Mouse (Mus musculus) C2C12 (cell line): ENCODE results near the gene Tmem178. TPM values are rescaled to one million over a fixed set of nuclear protein-coding genes. Genes with fewer than 3 reads are reported as not detected.

Experiments used
- H3K27me3 ChIP-seq: one replicate; pipeline ENCODE4 v1.6.1; 2011; ENCODE audit not compliant: control insufficient read depth, insufficient read depth, insufficient read length
- H3K36me3 ChIP-seq: one replicate; pipeline ENCODE4 v1.6.1; 2011; ENCODE audit not compliant: control insufficient read depth, insufficient read depth
- H3K4me3 ChIP-seq: one replicate; pipeline ENCODE4 v1.5.1; 2011; ENCODE audit warnings: mild to moderate bottlenecking, control low read depth; ENCODE audit not compliant: poor library complexity, insufficient read depth, severe bottlenecking
- H3K79me2 ChIP-seq: one replicate; pipeline ENCODE4 v1.6.1; 2011; ENCODE audit not compliant: control insufficient read depth, insufficient read depth
- H3K79me3 ChIP-seq: one replicate; pipeline ENCODE4 v1.6.1; 2011; ENCODE audit warnings: low read depth, control low read depth
- H3ac ChIP-seq: one replicate; pipeline ENCODE3; 2011; ENCODE audit warnings: low read depth; ENCODE audit not compliant: control insufficient read depth, insufficient read length
- CEBPB ChIP-seq: IDR thresholded peaks from one replicate; pipeline ENCODE4 v1.6.1; 2011; ENCODE audit warnings: low read depth, mild to moderate bottlenecking, control low read depth, moderate library complexity
- CTCF ChIP-seq: IDR thresholded peaks from one replicate; pipeline ENCODE4 v1.5.1; 2011; ENCODE audit not compliant: control insufficient read depth, insufficient read depth, insufficient read length
- FOSL1 ChIP-seq: IDR thresholded peaks from one replicate; pipeline ENCODE4 v1.8.0; 2011; ENCODE audit warnings: mild to moderate bottlenecking, low read length; ENCODE audit not compliant: poor library complexity, insufficient read depth, severe bottlenecking
- MAX ChIP-seq: IDR thresholded peaks from one replicate; pipeline ENCODE4 v1.6.1; 2011; ENCODE audit warnings: mild to moderate bottlenecking, control low read depth
- MYOD1 ChIP-seq: IDR thresholded peaks from one replicate; pipeline ENCODE4 v1.6.1; 2011; ENCODE audit warnings: low read depth; ENCODE audit not compliant: control insufficient read depth, insufficient read length
- MYOG ChIP-seq: IDR thresholded peaks from one replicate; pipeline ENCODE4 v1.6.1; 2011; ENCODE audit not compliant: control insufficient read depth, insufficient read length; ENCODE audit errors: extremely low read depth
- USF1 ChIP-seq: IDR thresholded peaks from one replicate; pipeline ENCODE4 v1.6.1; 2011; ENCODE audit warnings: low read depth, mild to moderate bottlenecking, control low read depth, moderate library complexity
- polyA plus RNA-seq: library from polyadenylated mRNA; unstranded; fragments of >200 nt; fragmentation: generic; extraction: Trizol; gene quantifications from one replicate; pipeline ENCODE4 v1.2.1, GENCODE M21; 2012; ENCODE audit warnings: missing spikeins

Tmem178 gene
- polyA plus RNA-seq, 1 experiment, result not detected

GRCm38 (mm10) chr17:81045115-81045514 is 100.7 kb downstream of the Tmem178 start:
- Histone ChIP-seq H3K36me3 (no peaks in the 10 kb centered on the region), H3K79me3 (no peaks in the 10 kb centered on the region)

GRCm38 (mm10) chr17:81045525-81046150 is 101.2 kb downstream of the Tmem178 start:
- Histone ChIP-seq H3K79me2 (no peaks in the 10 kb centered on the region), H3K36me3 (no peaks in the 10 kb centered on the region), H3K79me3 (no peaks in the 10 kb centered on the region), H3ac (no peak overlapping the region), H3K4me3 (no peak overlapping the region), H3K27me3 (no peaks in the 10 kb centered on the region)
- no peak for TF ChIP-seq USF1
- no peak for TF ChIP-seq CEBPB
- TF ChIP-seq CTCF, result no peak
- TF ChIP-seq MAX, result no peak
- TF ChIP-seq FOSL1, result no peak
- no peak for TF ChIP-seq MYOD1
- no peak for TF ChIP-seq MYOG

More at GRCm38 (mm10) chr17:81045115-81045514, 100.7 kb downstream of the Tmem178 start:
- no peaks in the 10 kb centered on the region for H3K27me3 ChIP-seq
- TF ChIP-seq CTCF (no peak), MYOG (no peak), USF1 (no peak), CEBPB (no peak), MYOD1 (no peak), FOSL1 (no peak), MAX (no peak)
- H3K4me3 ChIP-seq, result no peak overlapping the region
- no peak overlapping the region for H3ac ChIP-seq
- no peaks in the 10 kb centered on the region for H3K79me2 ChIP-seq

GRCm38 (mm10) chr17:81047930-81048564 is 103.6 kb downstream of the Tmem178 start:
- Histone ChIP-seq H3K36me3 (peaks cover 9% of the 10 kb centered on the region), H3K4me3 (no peak overlapping the region), H3K27me3 (no peaks in the 10 kb centered on the region), H3K79me2 (no peaks in the 10 kb centered on the region), H3ac (no peak overlapping the region), H3K79me3 (no peaks in the 10 kb centered on the region)
- no peak for TF ChIP-seq MYOG
- TF ChIP-seq CTCF, result no peak
- TF ChIP-seq CEBPB, result no peak
- no peak for TF ChIP-seq FOSL1
- no peak for TF ChIP-seq USF1
- TF ChIP-seq MAX, result no peak

Other genes starting within 250 kb of the Tmem178 start
- gene Map4k3, start 216.1 kb upstream of the Tmem178 start, polyA plus RNA-seq, result 3.0 TPM
- 3.1 TPM for gene Thumpd2, start 120.5 kb downstream of the Tmem178 start, polyA plus RNA-seq